Mouse (Mus musculus) brain, embryonic 14.5 days (tissue): Measurements from ENCODE around the gene Gfpt1.

ENCODE experiments used
- CTCF ChIP-seq: fragments of 200-500 bp; IDR thresholded peaks from 2 replicates; pipeline ENCODE4 v1.5.1; 2012; ENCODE audit warnings: inconsistent platforms, mild to moderate bottlenecking, moderate library complexity, borderline replicate concordance; ENCODE audit not compliant: insufficient read depth, insufficient read length; ENCODE audit errors: extremely low read depth
- POLR2A ChIP-seq: fragments of 200-500 bp; IDR thresholded peaks from 2 replicates; pipeline ENCODE4 v1.6.1; 2012; ENCODE audit warnings: mild to moderate bottlenecking, inconsistent platforms, borderline replicate concordance; ENCODE audit not compliant: poor library complexity, insufficient read depth, insufficient read length, severe bottlenecking; ENCODE audit errors: extremely low read depth

- TF ChIP-seq CTCF: no peak
- no peak for TF ChIP-seq POLR2A
Observed at GRCm38 (mm10) chr6:87044895-87045294, 2.2 kb downstream of the Gfpt1 start.
